Mouse (Mus musculus) forebrain, postnatal 0 days (tissue): ENCODE data around the gene Slc12a3. TPM values are rescaled to one million over a fixed set of nuclear protein-coding genes. Genes with fewer than 3 reads are reported as not detected.
"Not testable (repeated sequence)": the region's sequence is repeated elsewhere in the genome, so short reads cannot be mapped to it uniquely, and the experiment has no call there.

Experiments
- ATAC-seq: fragments of 200-750 bp; cut with Nextera tagmentation; 2 replicates; pipeline ENCODE4 v1.8.0; 2017; ENCODE audit warnings: mild to moderate bottlenecking, moderate library complexity
- DNase-seq: peaks from one replicate; pipeline ENCODE4 v3.0.0-alpha.2; 2015
- H3K27ac ChIP-seq: fragments of 300-500 bp; sonication (generic); 2 replicates; pipeline ENCODE4 v1.5.1; 2014; ENCODE audit warnings: low read depth, mild to moderate bottlenecking, antibody characterized with exemption, low read length, moderate library complexity, mixed read lengths
- H3K27me3 ChIP-seq: fragments of 300-500 bp; sonication (generic); 2 replicates; pipeline ENCODE4 v1.6.1; 2014; ENCODE audit warnings: mild to moderate bottlenecking, low read length, mixed read lengths; ENCODE audit not compliant: insufficient read depth
- H3K36me3 ChIP-seq: fragments of 300-500 bp; sonication (generic); 2 replicates; pipeline ENCODE4 v1.6.1; 2014; ENCODE audit warnings: mild to moderate bottlenecking, moderate library complexity; ENCODE audit not compliant: insufficient read depth
- H3K4me1 ChIP-seq: fragments of 300-500 bp; sonication (generic); 2 replicates; pipeline ENCODE4 v1.6.1; 2014; ENCODE audit warnings: antibody characterized with exemption; ENCODE audit not compliant: insufficient read depth
- H3K4me2 ChIP-seq: fragments of 300-500 bp; sonication (generic); 2 replicates; pipeline ENCODE4 v1.6.1; 2014; ENCODE audit warnings: low read depth, mild to moderate bottlenecking, moderate library complexity
- H3K4me3 ChIP-seq: fragments of 300-500 bp; sonication (generic); 2 replicates; pipeline ENCODE4 v1.5.1; 2014; ENCODE audit warnings: low read depth, low read length, mixed read lengths
- H3K9ac ChIP-seq: fragments of 300-500 bp; sonication (generic); 2 replicates; pipeline ENCODE4 v1.6.1; 2014; ENCODE audit warnings: mild to moderate bottlenecking
- H3K9me3 ChIP-seq: fragments of 300-500 bp; sonication (generic); 2 replicates; pipeline ENCODE4 v1.6.1; 2016; ENCODE audit warnings: low read length
- CTCF ChIP-seq: sonication (generic); IDR thresholded peaks from 2 replicates; pipeline ENCODE4 v1.5.1; 2016; ENCODE audit warnings: antibody characterized with exemption, control low read depth, low read depth
- whole genome bisulfite sequencing: fragments of 180-500 bp; shearing (Covaris S2); extraction: QIAGEN DNeasy Blood & Tissue Kit; methylation state at CpG from one replicate; pipeline ENCODE4 v1.1.7; 2014; 5-methylcytosine and 5-hydroxymethylcytosine counted together
- polyA plus RNA-seq: library from polyadenylated mRNA; unstranded; fragments of >200 nt; fragmentation: Nextera tagmentation; extraction: Ambion mirVana; gene quantifications from 2 replicates; pipeline ENCODE4 v1.2.1, GENCODE M21; 2015
- total RNA-seq: library from RNA; depleted of rRNA; stranded (reverse); fragments of >200 nt; gene quantifications from 2 replicates; pipeline ENCODE4 v1.2.3, GENCODE M21; 2014

Slc12a3 gene
- total and polyA plus RNA-seq, 2 experiments from 2014 or later: 0.12 to 0.29 TPM

GRCm38 (mm10) chr8:94390910-94391309 is 61.9 kb downstream of the Slc12a3 start:
- Histone ChIP-seq H3K36me3 (peaks cover 63% of the 10 kb centered on the region), H3K4me3 (no peak overlapping the region), H3K27me3 (no peaks in the 10 kb centered on the region), H3K4me1 (peaks cover 5% of the 10 kb centered on the region), H3K4me2 (no peak overlapping the region), H3K9me3 (no peaks in the 10 kb centered on the region), H3K27ac (no peak overlapping the region), H3K9ac (no peak overlapping the region)
- WGBS: 96% methylated on average over 8 of the region's 8 CpGs
- ATAC-seq (no peak), DNase-seq (no peak)
- no peak for TF ChIP-seq CTCF

DNA sequence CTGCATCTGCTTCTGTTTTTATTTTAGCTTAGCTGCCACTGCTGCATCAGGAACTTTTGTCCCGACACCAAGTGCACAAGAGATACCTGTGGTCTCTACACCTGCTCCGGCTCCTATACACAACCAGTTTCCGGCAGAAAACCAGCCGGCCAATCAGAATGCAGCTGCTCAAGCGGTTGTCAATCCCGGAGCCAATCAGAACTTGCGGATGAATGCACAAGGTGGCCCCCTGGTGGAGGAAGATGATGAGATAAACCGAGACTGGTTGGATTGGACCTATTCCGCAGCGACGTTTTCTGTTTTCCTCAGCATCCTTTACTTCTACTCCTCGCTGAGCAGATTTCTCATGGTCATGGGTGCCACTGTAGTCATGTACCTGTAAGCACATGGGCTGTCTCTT is 63.1 kb downstream of the Slc12a3 start:
- WGBS: 81% methylated on average over 12 of the region's 12 CpGs
- no peak for ATAC-seq
- H3K27me3 ChIP-seq: no peaks in the 10 kb centered on the region
- peaks cover 5% of the 10 kb centered on the region for H3K4me1 ChIP-seq
- no peak overlapping the region for H3K27ac ChIP-seq
- DNase-seq: peak; percentile 35
- H3K4me2 ChIP-seq: no peak overlapping the region
- no peak overlapping the region for H3K4me3 ChIP-seq
- H3K36me3 ChIP-seq: peaks cover 74% of the 10 kb centered on the region
- peak; percentile 56 for TF ChIP-seq CTCF
- H3K9ac ChIP-seq: no peak overlapping the region
- H3K9me3 ChIP-seq: no peaks in the 10 kb centered on the region

- no peaks in the 10 kb centered on the region for H3K27me3 ChIP-seq
- no peak overlapping the region for H3K4me3 ChIP-seq
- no peak overlapping the region for H3K4me2 ChIP-seq
- H3K27ac ChIP-seq: no peak overlapping the region
- no peaks in the 10 kb centered on the region for H3K9me3 ChIP-seq
- no peak for TF ChIP-seq CTCF
- ATAC-seq: no peak
- H3K9ac ChIP-seq: no peak overlapping the region
- peaks cover 4% of the 10 kb centered on the region for H3K4me1 ChIP-seq
- 85% methylated on average over 6 of the region's 6 CpGs for WGBS
- no peak for DNase-seq
- peaks cover 79% of the 10 kb centered on the region for H3K36me3 ChIP-seq
Observed at GRCm38 (mm10) chr8:94392648-94393047, 63.6 kb downstream of the Slc12a3 start.

- no peak for DNase-seq
- TF ChIP-seq CTCF: no peak
- WGBS: 90% methylated on average over 6 of the region's 6 CpGs
- H3K36me3 ChIP-seq: peaks cover 72% of the 10 kb centered on the region
- no peak for ATAC-seq
- H3K4me1 ChIP-seq: no peaks in the 10 kb centered on the region
- no peaks in the 10 kb centered on the region for H3K9me3 ChIP-seq
- no peak overlapping the region for H3K27ac ChIP-seq
- no peak overlapping the region for H3K4me3 ChIP-seq
- no peak overlapping the region for H3K4me2 ChIP-seq
- H3K9ac ChIP-seq: no peak overlapping the region
- no peaks in the 10 kb centered on the region for H3K27me3 ChIP-seq
Observed at GRCm38 (mm10) chr8:94395851-94396540, 67.0 kb downstream of the Slc12a3 start.

GRCm38 (mm10) chr8:94396964-94397657 is 68.1 kb downstream of the Slc12a3 start:
- ATAC-seq: peak; percentile 60
- no peak overlapping the region for H3K4me2 ChIP-seq
- H3K27ac ChIP-seq: no peak overlapping the region
- peaks cover 61% of the 10 kb centered on the region for H3K36me3 ChIP-seq
- no peak overlapping the region for H3K4me3 ChIP-seq
- peak; percentile 72 for TF ChIP-seq CTCF
- H3K27me3 ChIP-seq: no peaks in the 10 kb centered on the region
- DNase-seq: peak; percentile 50
- H3K4me1 ChIP-seq: no peaks in the 10 kb centered on the region
- no peaks in the 10 kb centered on the region for H3K9me3 ChIP-seq
- no peak overlapping the region for H3K9ac ChIP-seq
- WGBS: 68% methylated on average over 11 of the region's 11 CpGs

DNA sequence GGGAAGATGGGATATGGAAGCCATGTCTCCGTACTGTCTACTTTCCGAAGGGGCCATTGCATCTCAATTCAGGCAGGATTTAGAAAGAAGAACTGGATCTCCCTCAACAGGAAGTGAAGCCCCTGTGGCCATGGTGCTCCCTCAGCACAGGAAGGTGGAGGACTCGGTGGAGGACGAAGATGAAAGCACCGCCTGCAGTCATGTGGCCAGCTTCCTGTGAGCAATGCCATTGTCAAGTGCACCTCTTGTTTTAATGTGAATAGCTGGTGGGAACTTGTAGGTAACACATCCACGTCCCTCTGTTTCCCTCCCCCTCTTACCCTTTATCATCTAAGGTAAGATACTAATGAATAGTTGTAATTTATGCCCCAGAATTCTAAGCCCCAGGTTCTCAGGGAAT is 69.6 kb downstream of the Slc12a3 start:
- Histone ChIP-seq H3K27ac (no peak overlapping the region), H3K4me3 (no peak overlapping the region), H3K27me3 (no peaks in the 10 kb centered on the region), H3K9ac (no peak overlapping the region), H3K4me1 (no peaks in the 10 kb centered on the region), H3K36me3 (peaks cover 48% of the 10 kb centered on the region), H3K9me3 (no peaks in the 10 kb centered on the region), H3K4me2 (no peak overlapping the region)
- no peak for DNase-seq
- WGBS: 78% methylated on average over 6 of the region's 6 CpGs
- no peak for ATAC-seq
- TF ChIP-seq CTCF: no peak

- no peak overlapping the region for H3K27ac ChIP-seq
- peaks cover 41% of the 10 kb centered on the region for H3K36me3 ChIP-seq
- no peak overlapping the region for H3K4me3 ChIP-seq
- no peaks in the 10 kb centered on the region for H3K27me3 ChIP-seq
- TF ChIP-seq CTCF: no peak
- no peak overlapping the region for H3K4me2 ChIP-seq
- ATAC-seq: no peak
- 85% methylated on average over 3 of the region's 3 CpGs for WGBS
- no peak for DNase-seq
- H3K4me1 ChIP-seq: no peaks in the 10 kb centered on the region
- H3K9me3 ChIP-seq: no peaks in the 10 kb centered on the region
- H3K9ac ChIP-seq: no peak overlapping the region
Observed at GRCm38 (mm10) chr8:94399361-94399953, 70.5 kb downstream of the Slc12a3 start.

- 87% methylated on average over 2 of the region's 2 CpGs for WGBS
- H3K9ac ChIP-seq, H3K9me3 ChIP-seq, ATAC-seq, H3K27me3 ChIP-seq, DNase-seq, H3K27ac ChIP-seq, H3K4me1 ChIP-seq, H3K4me3 ChIP-seq, H3K4me2 ChIP-seq: not testable (repeated sequence)
- H3K36me3 ChIP-seq: peaks cover 36% of the 10 kb centered on the region
Observed at GRCm38 (mm10) chr8:94399957-94400356, 71.0 kb downstream of the Slc12a3 start.
